Mouse (Mus musculus): ENCODE data around the gene Zfp512b.

Zfp512b gene

DNA sequence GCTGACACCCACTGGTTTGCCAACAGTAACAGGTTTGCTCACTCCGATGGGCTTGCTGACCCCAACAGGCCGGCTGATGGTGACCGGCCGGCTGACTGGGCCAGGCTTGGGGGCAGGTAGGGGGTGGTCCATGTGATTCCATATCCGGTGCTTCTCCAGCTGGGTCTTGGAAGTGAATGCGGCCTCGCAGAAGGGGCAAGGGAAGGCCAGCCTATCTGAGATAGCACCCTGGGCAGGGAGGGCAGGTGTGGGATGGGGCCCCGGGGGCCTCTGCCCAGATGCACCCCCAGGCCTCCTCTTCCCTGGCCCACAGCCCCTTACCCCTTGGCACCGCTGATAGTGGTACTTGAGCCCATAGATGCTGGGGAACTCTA is 2.9 kb downstream of the Zfp512b start:
- DNase-seq (ENCODE audit: extremely low spot score, low read depth, low spot score): no peak

DNA sequence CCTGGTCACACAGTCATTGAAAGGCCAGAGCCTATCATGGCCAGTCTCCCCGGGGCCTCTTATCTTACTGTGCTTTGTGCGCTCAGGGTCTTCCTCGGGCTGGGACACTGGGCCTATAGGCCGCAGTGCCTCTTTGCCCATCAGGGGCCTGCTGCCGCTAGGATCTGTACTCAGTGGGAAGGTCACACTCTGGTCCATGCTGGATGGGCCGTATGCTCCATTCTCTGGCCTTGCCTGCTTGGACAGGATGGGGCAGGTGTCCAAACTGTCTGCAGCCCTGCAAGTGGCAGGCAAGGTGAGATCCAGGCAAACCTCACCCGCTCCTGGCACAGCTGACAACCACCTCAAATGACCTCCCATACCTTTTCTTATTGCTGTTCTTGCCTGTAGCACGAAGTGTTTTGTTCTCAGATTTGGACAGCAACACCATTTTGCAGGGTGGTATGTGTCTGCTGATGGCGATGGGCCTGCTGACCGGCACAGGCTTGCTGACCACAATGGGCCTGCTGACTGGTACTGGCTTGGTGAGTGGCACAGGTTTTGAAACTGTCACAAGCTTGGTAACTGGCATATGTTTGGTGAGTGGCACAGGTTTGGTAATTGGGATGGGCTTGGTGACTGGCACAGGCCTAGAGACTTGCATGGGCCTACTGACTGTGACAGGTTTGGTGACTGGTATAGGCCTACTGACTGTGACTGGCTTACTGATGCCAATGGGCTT is 3.4 kb downstream of the Zfp512b start:
- no peak for DNase-seq (ENCODE audit: extremely low spot score, low read depth, low spot score)

DNA sequence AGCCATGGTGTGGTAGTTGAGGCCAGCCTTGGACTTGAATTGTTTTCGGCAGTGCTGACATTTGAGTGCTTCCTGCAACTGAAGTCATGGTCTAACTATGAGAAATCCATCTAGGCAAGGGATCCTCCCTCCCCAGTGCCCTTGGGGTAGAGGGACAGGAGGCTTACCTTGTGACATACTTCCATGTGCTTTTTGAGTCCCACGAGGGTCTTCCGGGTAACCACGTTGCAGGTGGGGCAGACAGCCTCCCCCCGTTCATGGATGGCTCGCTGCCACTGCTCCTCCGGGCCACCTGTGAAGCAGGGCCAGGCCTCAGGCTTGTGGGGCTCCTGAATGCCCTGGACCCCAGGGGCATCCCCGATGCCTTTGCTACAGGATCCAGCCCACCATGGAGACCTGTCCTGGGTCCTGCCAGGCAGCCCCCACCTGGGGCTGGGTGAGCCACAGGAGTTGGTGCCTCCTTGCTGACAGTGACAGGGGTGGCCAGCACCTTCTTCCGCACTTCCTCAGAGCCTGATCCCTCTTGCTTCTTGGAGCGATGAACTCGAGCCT is 4.3 kb downstream of the Zfp512b start:
- no peak for DNase-seq (ENCODE audit: extremely low spot score, low read depth, low spot score)

DNA sequence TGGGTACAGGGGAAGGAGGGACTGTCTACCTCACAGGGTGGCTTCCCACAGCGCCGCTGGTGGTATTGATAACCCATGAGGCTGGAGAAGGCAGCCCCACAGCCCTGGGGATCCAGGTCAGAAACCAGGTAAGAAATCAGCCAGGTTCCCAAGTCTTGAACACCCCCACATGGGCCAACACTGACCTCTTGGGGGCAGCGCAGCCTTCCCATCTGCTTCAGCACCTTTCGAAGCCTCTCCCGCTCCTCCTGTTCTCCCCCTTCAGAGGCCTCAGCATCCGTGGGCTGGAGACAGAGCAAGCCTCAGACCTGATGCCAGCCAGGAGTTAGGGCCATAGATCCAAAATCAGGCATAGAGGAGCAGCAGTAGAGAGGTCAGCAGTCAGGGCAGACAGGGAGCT is 4.8 kb downstream of the Zfp512b start:
- DNase-seq (ENCODE audit: extremely low spot score, low read depth, low spot score): no peak

DNA sequence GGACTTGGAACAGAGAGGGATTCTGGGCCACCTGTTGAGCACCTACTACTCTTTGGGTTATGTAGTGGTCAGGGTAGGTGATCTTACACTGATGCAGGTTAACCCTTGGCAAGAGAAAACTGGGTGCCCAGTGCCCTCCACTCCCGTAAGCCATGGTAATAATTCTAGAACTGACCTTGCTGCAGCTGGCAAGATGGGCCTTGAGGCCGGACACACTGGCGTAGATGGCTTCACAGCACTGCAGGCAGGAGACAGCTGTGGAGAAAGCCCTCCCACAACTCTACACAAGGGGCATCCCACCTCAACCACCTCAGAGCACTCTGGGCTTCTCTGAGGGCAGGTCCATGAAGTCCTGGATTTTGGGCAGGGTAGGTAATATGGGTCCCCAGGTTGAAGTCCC is 6.5 kb downstream of the Zfp512b start:
- DNase-seq (ENCODE audit: extremely low spot score, low read depth, low spot score): no peak

DNA sequence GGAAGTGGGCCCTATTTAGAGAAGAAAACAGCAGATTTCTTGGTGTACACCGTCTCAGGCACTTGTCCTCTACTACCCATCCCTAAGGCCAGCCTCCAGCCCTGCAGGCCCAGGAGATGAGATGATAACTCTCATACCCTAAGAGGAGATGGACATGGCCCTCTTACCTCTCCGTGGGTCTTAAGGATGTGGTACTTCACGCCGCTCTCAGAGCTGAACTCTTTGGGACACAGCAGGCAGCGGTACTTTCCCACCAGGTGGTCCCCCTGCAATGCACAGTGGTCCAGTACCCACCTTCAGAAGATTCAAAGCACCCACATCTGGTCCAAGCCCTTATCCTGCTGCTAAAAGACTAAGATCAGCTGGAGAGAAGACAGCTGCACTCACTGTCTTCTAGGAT is 7.1 kb downstream of the Zfp512b start:
- no peak for DNase-seq (ENCODE audit: extremely low spot score, low read depth, low spot score)

DNA sequence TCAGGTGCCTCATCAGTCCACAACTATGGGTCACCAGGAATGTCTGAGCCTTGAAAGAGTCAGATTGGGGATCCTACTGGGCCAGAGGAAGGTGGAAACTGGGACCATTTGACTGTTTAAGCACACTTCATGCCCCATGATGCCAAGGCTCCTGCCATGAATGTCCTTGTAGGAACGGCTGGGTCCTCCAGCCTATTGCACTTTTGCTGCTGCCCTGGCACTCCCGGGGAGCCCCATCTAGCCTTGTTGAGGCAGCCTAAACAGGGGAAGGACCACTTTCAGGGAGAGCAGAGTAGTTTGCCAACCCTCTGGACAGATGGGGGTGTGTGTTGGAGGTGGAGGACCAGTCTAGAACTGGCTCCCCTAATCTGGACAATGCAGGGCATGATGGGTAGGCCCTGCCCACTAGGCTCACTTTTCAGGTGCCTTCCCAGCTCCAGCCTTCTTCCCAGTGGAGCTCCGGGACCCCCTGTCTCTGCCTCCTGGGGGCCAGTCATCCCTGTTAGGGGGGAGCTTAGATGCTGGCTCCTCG is 8.1 kb downstream of the Zfp512b start, which contains the start of gene Uckl1:
Gene Uckl1 (minus strand): TSS at position 482 of the 532 bp plus-strand sequence.
- no peak for DNase-seq (ENCODE audit: extremely low spot score, low read depth, low spot score)

DNA sequence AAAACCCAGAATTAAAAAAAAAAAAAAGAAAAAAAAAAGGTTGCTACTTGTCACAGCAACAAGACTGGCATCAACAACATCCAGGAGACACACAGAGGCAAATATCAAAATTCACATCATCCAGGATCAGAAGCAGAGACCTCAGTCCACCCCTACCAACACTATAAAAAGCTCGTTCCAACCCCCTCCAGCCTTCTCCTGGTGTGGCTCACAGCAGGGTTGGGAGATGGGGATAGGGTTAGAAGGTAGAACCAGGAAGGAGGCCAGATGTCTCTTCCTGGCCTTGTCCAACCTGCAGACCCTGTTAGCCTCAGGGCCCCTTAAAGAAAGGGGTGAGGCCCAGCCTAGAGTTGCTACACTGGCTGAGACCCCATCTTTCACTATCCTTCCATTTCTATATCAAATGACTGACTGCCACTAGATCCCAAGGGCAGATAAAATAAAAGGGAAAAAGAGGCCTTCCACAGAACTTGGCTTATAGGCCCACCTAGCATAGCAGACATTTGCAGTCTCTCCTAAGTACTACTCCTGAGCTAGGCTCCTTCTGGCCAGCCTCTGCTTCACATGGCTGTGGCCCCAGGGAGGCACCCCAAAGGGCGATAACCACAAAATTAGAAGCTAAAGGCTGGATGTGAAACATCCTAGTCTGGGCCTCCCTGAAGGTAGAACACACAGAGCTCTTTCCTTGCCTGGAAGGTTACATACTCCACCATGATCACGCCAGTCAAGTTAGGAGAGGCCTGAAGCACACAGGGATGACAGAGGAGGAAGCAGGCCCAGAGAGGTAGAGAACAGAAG is 8.9 kb downstream of the Zfp512b start:
- DNase-seq (ENCODE audit: extremely low spot score, low read depth, low spot score): no peak

DNA sequence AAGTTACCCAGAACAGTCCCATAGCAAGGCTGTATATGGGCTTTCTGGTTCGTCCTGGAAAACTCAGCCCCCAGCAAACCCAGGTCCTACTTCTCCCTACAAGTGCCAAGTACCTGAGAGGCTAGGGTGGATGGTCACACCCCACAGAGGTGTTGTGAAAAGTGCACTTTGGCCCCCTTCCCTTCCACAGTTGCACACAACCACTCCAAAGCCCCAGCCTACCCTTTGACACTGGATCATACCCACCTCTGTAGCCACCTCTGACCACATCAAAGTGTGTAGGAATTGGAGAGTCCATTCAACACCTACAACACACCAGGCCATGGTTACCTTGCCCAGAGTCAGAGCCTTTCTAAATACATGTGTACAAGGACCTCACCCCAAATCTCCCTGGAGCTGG is 9.7 kb downstream of the Zfp512b start:
- no peak for DNase-seq (ENCODE audit: extremely low spot score, low read depth, low spot score)

DNA sequence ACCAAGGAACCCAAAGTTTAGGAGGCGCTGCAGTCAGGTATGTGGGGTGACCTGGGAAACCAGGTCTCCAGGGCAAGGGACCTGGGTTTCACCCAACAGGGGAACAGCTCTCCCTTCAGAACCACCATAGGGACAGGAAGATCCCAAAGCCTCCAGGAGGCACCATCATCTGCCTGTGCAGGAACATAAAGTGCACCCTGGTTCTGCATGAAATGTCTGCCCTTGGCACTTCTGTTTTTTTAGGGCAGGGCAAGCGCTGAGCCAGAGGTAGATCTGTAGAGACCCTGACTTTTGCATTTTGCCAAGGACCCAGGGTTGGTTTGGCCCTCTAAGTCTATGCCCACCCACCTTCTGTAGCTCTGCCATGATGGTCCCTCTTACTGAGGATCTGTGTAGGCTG is 10.2 kb downstream of the Zfp512b start:
- DNase-seq (ENCODE audit: extremely low spot score, low read depth, low spot score): no peak

DNA sequence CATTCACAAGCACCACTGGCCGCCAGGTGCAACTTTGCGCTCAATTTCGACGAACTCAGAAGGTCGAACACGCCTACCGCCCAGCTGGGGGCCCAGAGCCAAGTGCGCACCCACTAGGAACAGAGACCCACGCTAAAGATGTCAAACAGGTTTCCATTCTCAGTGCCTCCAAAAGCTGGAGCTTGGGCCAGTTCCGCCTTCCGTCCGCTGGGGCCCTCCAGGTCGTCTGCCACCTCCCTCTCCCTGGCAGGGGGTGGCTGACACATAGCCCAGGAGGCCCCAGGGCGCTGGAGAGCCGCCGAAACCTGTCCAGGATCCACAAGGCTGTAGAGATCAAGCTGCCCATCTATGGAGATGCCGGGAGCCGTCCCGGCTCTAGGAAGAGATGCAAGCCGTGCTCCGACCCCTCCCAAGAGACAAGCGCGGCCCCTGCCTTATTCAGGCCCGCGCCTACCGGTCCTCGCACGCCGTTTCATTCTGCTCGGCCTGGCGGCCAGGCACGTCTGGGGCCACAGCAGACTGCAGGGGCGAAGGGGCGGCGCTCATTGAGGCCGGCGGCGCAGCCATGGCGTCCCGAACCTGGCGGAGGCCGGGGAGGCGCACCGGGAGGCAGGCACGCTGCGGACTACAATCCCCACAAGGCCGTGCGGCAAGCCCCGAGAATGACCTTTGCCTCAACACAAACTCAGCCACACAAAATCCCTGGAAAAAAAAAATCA is 11.0 kb downstream of the Zfp512b start:
- DNase-seq (ENCODE audit: extremely low spot score, low read depth, low spot score): no peak

DNA sequence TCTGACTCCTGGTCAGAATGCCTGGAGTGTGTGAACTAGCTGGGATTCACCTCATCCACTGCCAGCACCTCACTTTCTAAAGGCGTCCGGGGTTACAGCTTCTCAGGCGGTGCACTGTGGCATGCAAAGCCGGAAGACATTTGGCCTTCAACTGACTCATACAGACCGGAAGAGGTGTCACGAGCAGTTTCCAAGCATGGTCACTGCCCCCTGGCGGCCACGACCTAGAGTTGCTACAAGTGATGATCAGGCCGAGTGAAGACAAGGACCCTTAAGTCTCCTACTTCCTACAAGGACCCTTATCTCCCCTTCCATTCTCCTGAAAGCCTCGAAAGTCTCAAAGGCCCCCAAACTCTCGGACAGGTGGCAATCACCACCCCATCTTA is 11.6 kb downstream of the Zfp512b start:
- DNase-seq (ENCODE audit: extremely low spot score, low read depth, low spot score): peak; percentile 84

DNA sequence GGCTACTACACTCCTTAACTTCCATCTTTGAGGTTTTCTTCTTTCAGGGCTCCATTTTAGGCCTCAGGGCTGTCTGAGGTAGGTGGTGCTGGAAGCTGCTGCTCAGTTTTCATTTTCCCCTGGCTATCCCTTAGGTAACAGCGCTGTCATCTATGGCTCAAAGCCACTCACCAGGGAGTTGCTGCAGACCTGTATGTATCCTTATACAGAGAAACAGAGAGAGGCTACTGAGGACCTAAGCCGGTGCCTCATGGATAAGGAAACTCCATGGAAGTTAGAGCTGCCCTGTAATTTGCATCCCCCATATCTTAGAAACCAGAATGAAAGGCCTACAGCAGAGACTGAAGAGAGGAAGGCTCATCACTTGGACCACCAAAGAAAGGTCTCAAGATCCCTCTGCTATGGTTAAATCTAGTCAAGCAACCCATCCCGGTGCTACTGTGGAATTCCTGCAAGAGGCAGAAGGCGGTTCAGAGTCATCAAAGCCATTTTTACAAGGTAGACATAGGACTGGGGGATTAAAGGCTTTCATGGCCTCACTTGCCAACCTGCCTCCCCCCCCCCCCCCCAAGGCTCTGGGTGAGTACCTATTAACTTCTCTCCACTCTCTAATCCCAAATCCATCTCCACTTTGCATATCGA is 12.4 kb downstream of the Zfp512b start:
- DNase-seq (ENCODE audit: extremely low spot score, low read depth, low spot score): no peak

DNA sequence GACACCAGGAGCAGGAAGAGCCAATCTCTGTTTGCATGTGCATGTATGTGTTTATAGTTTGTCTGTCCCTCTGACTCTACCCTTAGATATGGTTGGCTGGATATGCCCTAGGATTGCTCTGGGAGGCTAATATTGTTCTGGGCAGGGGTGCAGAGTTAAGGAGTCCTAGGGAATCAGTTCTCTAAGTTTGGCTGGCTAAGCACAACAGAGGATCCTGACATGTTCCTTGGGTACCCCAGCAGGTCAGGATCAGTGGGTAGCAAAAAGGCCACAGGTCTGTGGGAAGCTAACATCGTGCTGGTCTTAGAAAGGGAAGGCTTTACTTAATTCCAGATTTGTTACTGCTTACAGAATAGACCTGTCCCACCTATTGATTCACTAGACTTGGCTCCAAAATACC is 12.9 kb downstream of the Zfp512b start:
- no peak for DNase-seq (ENCODE audit: extremely low spot score, low read depth, low spot score)

DNA sequence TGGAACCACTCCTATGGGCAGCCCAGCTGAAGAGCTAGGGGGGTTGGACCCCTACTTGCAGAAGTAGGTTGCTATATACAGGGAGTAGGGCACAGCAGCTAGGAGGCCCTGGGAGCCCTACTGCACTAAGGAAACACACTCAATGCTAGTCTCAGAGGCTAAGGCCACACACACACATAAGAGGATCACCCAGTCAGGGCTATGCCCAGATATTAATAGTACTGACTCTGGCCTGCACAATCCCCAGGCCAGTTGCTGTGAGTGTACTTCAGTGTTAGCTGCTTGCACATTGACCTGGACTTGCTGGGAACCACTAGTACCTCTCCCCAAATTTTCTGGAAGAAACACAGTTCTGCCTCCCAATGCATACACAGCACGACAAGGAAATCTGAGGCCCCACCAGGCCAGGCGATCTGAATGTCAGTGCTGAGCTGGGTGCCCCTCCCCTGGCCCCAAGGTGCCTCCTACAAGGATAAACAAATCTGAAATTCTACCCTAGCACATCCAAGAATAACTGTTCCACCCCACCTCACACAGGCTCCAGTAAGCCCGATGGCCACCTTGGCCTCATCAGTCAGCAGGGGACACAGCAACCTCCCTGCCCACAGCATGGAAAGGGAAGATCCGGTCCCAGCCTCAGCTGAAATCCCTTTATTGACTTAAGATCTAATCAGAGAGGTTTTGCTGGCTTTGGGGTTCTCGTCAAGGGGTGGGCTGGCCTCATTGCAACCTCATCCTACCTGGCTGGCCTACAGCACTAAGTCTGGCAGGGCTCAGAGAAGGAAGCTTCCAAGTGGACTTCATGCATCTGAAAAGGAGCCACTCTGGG is 13.6 kb downstream of the Zfp512b start:
- DNase-seq (ENCODE audit: extremely low spot score, low read depth, low spot score): no peak

DNA sequence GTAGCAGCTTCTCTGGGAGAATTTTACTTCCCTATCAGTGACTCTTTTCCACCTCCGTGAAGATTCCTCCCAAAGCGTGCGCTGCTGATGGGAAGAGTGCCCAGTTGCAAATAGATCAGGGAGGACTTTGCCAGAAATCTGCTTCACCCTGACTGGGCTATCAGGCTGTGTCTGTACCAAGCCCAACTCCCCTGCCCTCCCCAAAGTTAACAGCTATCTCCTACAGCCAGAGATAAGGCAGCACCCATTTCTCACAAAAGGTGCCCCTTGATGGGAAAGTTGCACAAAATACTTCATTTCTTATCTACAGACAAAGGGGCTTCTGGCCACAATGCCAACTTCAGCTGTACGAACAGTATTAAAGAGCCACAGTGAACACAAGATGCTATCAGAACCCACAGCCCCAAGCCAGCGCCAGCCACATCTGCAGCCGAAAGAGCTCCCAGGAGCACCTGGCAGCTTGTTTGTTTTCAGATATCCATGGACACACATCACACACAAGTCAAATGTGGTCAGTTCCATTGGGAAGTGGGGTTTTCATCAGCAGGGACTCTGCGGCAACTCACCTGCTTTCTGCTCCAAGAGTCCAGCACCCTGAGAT is 14.5 kb downstream of the Zfp512b start:
- no peak for DNase-seq (ENCODE audit: extremely low spot score, low read depth, low spot score)

DNA sequence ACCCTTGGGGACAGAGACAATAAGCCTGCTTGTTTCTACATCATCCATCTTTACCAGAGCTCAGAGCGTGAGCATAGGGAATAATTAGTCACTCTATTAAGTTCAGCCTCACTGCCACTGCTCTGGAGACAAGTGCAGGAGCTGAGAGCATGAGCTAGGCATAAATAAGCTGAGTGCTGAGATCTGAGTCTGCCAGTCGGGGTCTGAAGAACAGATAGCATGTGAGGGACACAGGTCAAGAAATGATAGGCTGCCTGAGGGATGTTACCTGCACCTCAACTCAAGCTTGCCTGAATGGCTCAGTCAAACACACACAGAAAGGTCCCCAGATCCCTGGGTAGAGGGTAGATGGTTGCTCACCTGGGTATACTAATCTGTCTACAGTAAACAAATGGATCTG is 15.5 kb downstream of the Zfp512b start:
- DNase-seq (ENCODE audit: extremely low spot score, low read depth, low spot score): no peak

DNA sequence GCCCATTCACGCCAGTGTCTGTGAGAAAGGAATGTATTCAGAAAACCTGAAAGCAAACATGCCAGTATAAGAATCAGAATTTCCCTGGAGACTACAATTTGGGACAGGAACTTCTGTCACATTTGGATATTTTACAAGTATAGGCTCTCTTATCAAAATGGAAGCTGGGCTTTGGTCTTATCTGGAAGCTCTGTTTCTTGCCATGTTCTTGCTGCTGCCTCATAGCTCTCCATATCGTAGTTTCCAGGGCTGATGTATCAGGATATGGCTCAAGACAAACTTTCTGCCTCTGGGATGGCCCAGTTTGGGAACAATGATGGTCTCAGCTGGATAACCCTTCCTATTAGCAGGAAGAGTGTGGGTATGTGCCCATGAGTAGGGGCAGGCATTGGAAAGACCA is 16.0 kb downstream of the Zfp512b start:
- no peak for DNase-seq (ENCODE audit: extremely low spot score, low read depth, low spot score)

DNA sequence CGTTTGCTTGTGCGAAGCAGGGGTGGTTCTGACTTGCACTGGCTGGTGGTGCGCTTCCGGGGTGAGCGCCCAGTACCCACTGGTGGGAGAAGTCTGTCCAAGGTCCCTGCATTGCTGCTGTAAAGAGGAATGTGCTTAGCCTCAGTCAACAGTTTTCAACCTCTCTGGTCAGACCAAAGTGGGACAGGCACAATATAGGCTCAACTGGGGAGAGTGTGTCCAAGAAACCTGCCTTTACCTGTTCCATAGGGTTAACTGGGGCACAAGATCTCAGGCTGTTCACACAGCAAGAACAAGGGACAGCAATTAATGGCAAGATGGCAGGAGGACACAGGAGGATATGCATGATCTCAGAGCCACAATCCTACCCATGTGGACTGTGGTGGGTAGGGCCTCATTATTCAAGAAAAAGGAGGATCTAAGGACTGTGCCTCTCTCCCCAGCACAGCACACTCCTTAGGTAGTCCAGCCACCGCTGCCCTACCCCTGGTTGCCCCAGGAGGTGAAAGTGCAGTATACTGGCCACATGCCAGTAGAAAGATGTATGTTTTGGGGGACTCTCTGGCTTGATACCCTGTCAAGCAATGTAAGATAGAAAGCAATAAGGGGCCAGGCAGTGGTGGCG is 17.6 kb downstream of the Zfp512b start:
- DNase-seq (ENCODE audit: extremely low spot score, low read depth, low spot score): no peak
